Mouse (Mus musculus) CH12.LX (cell line): ENCODE data around the gene Tnfsf9.
A peak's percentile ranks its signal among the peaks of the same experiment; 100 is the strongest.

Source experiments
- CTCF ChIP-seq, 2 experiments: IDR thresholded peaks in 1 of 2; conservative IDR thresholded peaks in 1 of 2; 2 replicates each; pipeline ENCODE4 v1.5.1; 2011 to 2012; ENCODE audit warnings: low read depth in 2 of 2, low read length in 2 of 2, improper control_type of control experiment in 1 of 2, inconsistent platforms in 1 of 2, mild to moderate bottlenecking in 1 of 2, moderate library complexity in 1 of 2
- ELF1 ChIP-seq: IDR thresholded peaks from 2 replicates; pipeline ENCODE4 v1.6.1; 2014; ENCODE audit warnings: low read depth, mild to moderate bottlenecking, inconsistent platforms, low read length, improper control_type of control experiment
- ETS1 ChIP-seq: conservative IDR thresholded peaks from 2 replicates; pipeline ENCODE4 v1.6.1; 2012; ENCODE audit warnings: low read depth, mild to moderate bottlenecking, inconsistent platforms, low read length, improper control_type of control experiment, moderate library complexity
- MEF2A ChIP-seq: IDR thresholded peaks from 2 replicates; pipeline ENCODE4 v1.6.1; 2014; ENCODE audit warnings: low read depth, mild to moderate bottlenecking, inconsistent platforms, low read length, improper control_type of control experiment, borderline replicate concordance
- MXI1 ChIP-seq: IDR thresholded peaks from 2 replicates; pipeline ENCODE4 v1.6.1; 2011; ENCODE audit warnings: mild to moderate bottlenecking, low read depth, low read length, improper control_type of control experiment
- MYC ChIP-seq: IDR thresholded peaks from 2 replicates; pipeline ENCODE4 v1.6.1; 2011; ENCODE audit warnings: low read depth, mild to moderate bottlenecking, improper control_type of control experiment, low read length
- POLR2A ChIP-seq: IDR thresholded peaks from 2 replicates; pipeline ENCODE4 v1.6.1; 2011; ENCODE audit warnings: low read depth, mild to moderate bottlenecking, improper control_type of control experiment, low read length
- SMC3 ChIP-seq: IDR thresholded peaks from 2 replicates; pipeline ENCODE4 v1.6.1; 2011; ENCODE audit warnings: low read depth, low read length, improper control_type of control experiment
- TBP ChIP-seq: conservative IDR thresholded peaks from 2 replicates; pipeline ENCODE4 v1.6.1; 2011; ENCODE audit warnings: low read depth, low read length, improper control_type of control experiment
- USF2 ChIP-seq: conservative IDR thresholded peaks from 2 replicates; pipeline ENCODE4 v1.6.1; 2011; ENCODE audit warnings: low read depth, low read length, improper control_type of control experiment
- ZC3H11A ChIP-seq: IDR thresholded peaks from 2 replicates; pipeline ENCODE4 v1.6.1; 2012; ENCODE audit warnings: low read depth, mild to moderate bottlenecking, inconsistent platforms, low read length, improper control_type of control experiment

GRCm38 (mm10) chr17:57112768-57113474, 7.8 kb downstream of the Tnfsf9 start:
- TF ChIP-seq TBP: peak; percentile 78
- TF ChIP-seq POLR2A: peak; percentile 45; the same call in 1 of the 2 replicates
- TF ChIP-seq CTCF (conservative IDR thresholded peaks at IDR 0.05 in 1 of 2, IDR thresholded peaks at IDR 0.05 in 1 of 2; ENCODE audit: low read depth in 2 of 2, low read length in 2 of 2): no peak
- no peak for TF ChIP-seq USF2
- peak; percentile 31; the same call in 1 of the 2 replicates for TF ChIP-seq SMC3
- peak; percentile 97 for TF ChIP-seq MEF2A
- TF ChIP-seq MXI1: peak; percentile 21; the same call in 1 of the 2 replicates
- TF ChIP-seq ELF1: peak; percentile 19; the same call in 1 of the 2 replicates
- no peak for TF ChIP-seq ZC3H11A
- peak; percentile 92 for TF ChIP-seq MYC
- peak; percentile 95 for TF ChIP-seq ETS1
